Comparison of ENCODE assay signal across 19 mouse cellular contexts in genomic region chr9:44106182-44106581, GRCm38 (mm10). TPM values are rescaled to one million over a fixed set of nuclear protein-coding genes. Genes with fewer than 3 reads are reported as not detected.
A peak's percentile ranks its signal among the peaks of the same experiment; 100 is the strongest.
DNase-seq lines count a peak whose midpoint lies in the region; ATAC-seq and TF ChIP-seq lines count a peak whose summit lies in the region.
"Had no signal": no experiment of that assay in that cellular context is flagged by ENCODE, and none has a peak within 500 bp of the region (broad histone marks: within the 10 kb centered on the region; RNA-seq: fewer than 3 reads in every experiment).

No protein-coding gene starts in this region.

- WGBS in forebrain, embryonic 13.5 days, result 94% methylated on average over 6 of the region's 7 CpGs
- 91% methylated on average over 7 of the region's 7 CpGs for WGBS in forebrain, embryonic 14.5 days
- WGBS in hindbrain, embryonic 14.5 days, result 90% methylated on average over 7 of the region's 7 CpGs
- WGBS in hindbrain, embryonic 11.5 days, result 94% methylated on average over 7 of the region's 7 CpGs
- WGBS in lung, embryonic 15.5 days, result 89% methylated on average over 7 of the region's 7 CpGs
- 89% methylated on average over 7 of the region's 7 CpGs for WGBS in intestine, postnatal 0 days

- H3K27me3 ChIP-seq in forebrain, embryonic 13.5 days, result no peaks in the 10 kb centered on the region
- H3K27me3 ChIP-seq in forebrain, embryonic 14.5 days (replicated peaks; ENCODE audit: control insufficient read depth, insufficient read depth, low read length), result no peaks in the 10 kb centered on the region
- no peaks in the 10 kb centered on the region for H3K27me3 ChIP-seq in hindbrain, embryonic 14.5 days (ENCODE audit: control insufficient read depth, insufficient read depth, low read length)
- no peaks in the 10 kb centered on the region for H3K27me3 ChIP-seq in hindbrain, embryonic 11.5 days (ENCODE audit: control insufficient read depth, insufficient read depth, low read length)
- H3K27me3 ChIP-seq in lung, embryonic 15.5 days, result no peaks in the 10 kb centered on the region
- H3K27me3 ChIP-seq in intestine, postnatal 0 days (replicated peaks; ENCODE audit: control insufficient read depth, insufficient read depth, low read length), result no peaks in the 10 kb centered on the region
- H3K27me3 ChIP-seq: limb, embryonic 13.5 days had no signal

- H3K4me3 ChIP-seq in forebrain, embryonic 13.5 days, result no peak overlapping the region
- H3K4me3 ChIP-seq in forebrain, embryonic 14.5 days (ENCODE audit: low read depth, low read length), result no peak overlapping the region
- H3K4me3 ChIP-seq in hindbrain, embryonic 14.5 days (replicated peaks; ENCODE audit: low read length), result no peak overlapping the region
- no peak overlapping the region for H3K4me3 ChIP-seq in hindbrain, embryonic 11.5 days (ENCODE audit: low read depth, low read length)
- H3K4me3 ChIP-seq in lung, embryonic 15.5 days, result no peak overlapping the region
- no peak overlapping the region for H3K4me3 ChIP-seq in intestine, postnatal 0 days (ENCODE audit: low read depth, low read length)
- H3K4me3 ChIP-seq: limb, embryonic 13.5 days had no signal

- 0 out of 2 replicates have a peak overlapping the region, but pooled peaks have one; percentile 41 for H3K27ac ChIP-seq in forebrain, embryonic 13.5 days
- no peak overlapping the region for H3K27ac ChIP-seq in forebrain, embryonic 14.5 days (ENCODE audit: low read depth, low read length)
- H3K27ac ChIP-seq in hindbrain, embryonic 14.5 days, result 0 out of 2 replicates have a peak overlapping the region, but pooled peaks have one; percentile 34
- H3K27ac ChIP-seq in hindbrain, embryonic 11.5 days (ENCODE audit: low read depth, low read length), result no peak overlapping the region
- peak overlapping the region; percentile 81; the same call in 1 of the 2 replicates for H3K27ac ChIP-seq in lung, embryonic 15.5 days
- H3K27ac ChIP-seq in intestine, postnatal 0 days (ENCODE audit: low read depth, low read length), result peak overlapping the region; percentile 17; the same call in 1 of the 2 replicates
- H3K27ac ChIP-seq: liver, embryonic 14.5 days had no signal

- H3K4me1 ChIP-seq in forebrain, embryonic 13.5 days, result peaks cover 50% of the 10 kb centered on the region
- H3K4me1 ChIP-seq in forebrain, embryonic 14.5 days (ENCODE audit: control insufficient read depth, insufficient read depth, low read length), result peaks cover 22% of the 10 kb centered on the region
- H3K4me1 ChIP-seq in hindbrain, embryonic 14.5 days (replicated peaks; ENCODE audit: control insufficient read depth, insufficient read depth, low read length), result peaks cover 22% of the 10 kb centered on the region
- H3K4me1 ChIP-seq in hindbrain, embryonic 11.5 days (replicated peaks; ENCODE audit: control insufficient read depth, insufficient read depth, low read length), result peaks cover 15% of the 10 kb centered on the region
- H3K4me1 ChIP-seq in lung, embryonic 15.5 days, result peaks cover 50% of the 10 kb centered on the region
- H3K4me1 ChIP-seq in intestine, postnatal 0 days (replicated peaks; ENCODE audit: control insufficient read depth, insufficient read depth, low read length), result no peaks in the 10 kb centered on the region

- no peak for ATAC-seq in forebrain, embryonic 13.5 days
- ATAC-seq in forebrain, embryonic 14.5 days, result no peak
- no peak for ATAC-seq in hindbrain, embryonic 14.5 days (ENCODE audit: low FRiP score)
- no peak for ATAC-seq in hindbrain, embryonic 11.5 days (ENCODE audit: low FRiP score)
- no peak for ATAC-seq in lung, embryonic 15.5 days (ENCODE audit: borderline replicate concordance, extremely low read depth, low FRiP score, low TSS enrichment)
- no peak for ATAC-seq in intestine, postnatal 0 days
- ATAC-seq: inflammation-experienced regulatory T-cells, adult 6 months had no signal

- H3K4me2 ChIP-seq in forebrain, embryonic 13.5 days, result no peak overlapping the region
- H3K4me2 ChIP-seq in forebrain, embryonic 14.5 days (ENCODE audit: low read length), result no peak overlapping the region
- H3K4me2 ChIP-seq in hindbrain, embryonic 14.5 days (replicated peaks), result no peak overlapping the region
- no peak overlapping the region for H3K4me2 ChIP-seq in hindbrain, embryonic 11.5 days (replicated peaks; ENCODE audit: low read depth, low read length)
- H3K4me2 ChIP-seq in lung, embryonic 15.5 days, result no peak overlapping the region
- H3K4me2 ChIP-seq in intestine, postnatal 0 days (replicated peaks; ENCODE audit: low read depth), result no peak overlapping the region

- H3K9me3 ChIP-seq in forebrain, embryonic 13.5 days (replicated peaks), result no peaks in the 10 kb centered on the region
- H3K9me3 ChIP-seq in forebrain, embryonic 14.5 days (replicated peaks; ENCODE audit: control insufficient read depth, low read length), result no peaks in the 10 kb centered on the region
- H3K9me3 ChIP-seq in hindbrain, embryonic 14.5 days (ENCODE audit: control insufficient read depth, low read length), result no peaks in the 10 kb centered on the region
- H3K9me3 ChIP-seq in hindbrain, embryonic 11.5 days (ENCODE audit: control insufficient read depth, low read length), result no peaks in the 10 kb centered on the region
- no peaks in the 10 kb centered on the region for H3K9me3 ChIP-seq in lung, embryonic 15.5 days
- H3K9me3 ChIP-seq in intestine, postnatal 0 days (ENCODE audit: control insufficient read depth), result no peaks in the 10 kb centered on the region
- H3K9me3 ChIP-seq: limb, embryonic 13.5 days had no signal

- no peak for TF ChIP-seq CTCF in intestine, postnatal 0 days (IDR thresholded peaks at IDR 0.05; ENCODE audit: low read depth)

- H3K9ac ChIP-seq in forebrain, embryonic 13.5 days, result no peak overlapping the region
- H3K9ac ChIP-seq in forebrain, embryonic 14.5 days (ENCODE audit: low read length), result no peak overlapping the region
- H3K9ac ChIP-seq in hindbrain, embryonic 14.5 days, result no peak overlapping the region
- no peak overlapping the region for H3K9ac ChIP-seq in hindbrain, embryonic 11.5 days (ENCODE audit: low read depth, low read length)
- H3K9ac ChIP-seq in lung, embryonic 15.5 days, result no peak overlapping the region
- no peak overlapping the region for H3K9ac ChIP-seq in intestine, postnatal 0 days (ENCODE audit: low read depth, low read length)
- H3K9ac ChIP-seq: limb, embryonic 13.5 days; liver, embryonic 14.5 days had no signal

- no peak for DNase-seq in forebrain, embryonic 14.5 days (ENCODE audit: low spot score)
- no peak for DNase-seq in hindbrain, embryonic 14.5 days (ENCODE audit: low spot score)
- DNase-seq in hindbrain, embryonic 11.5 days (ENCODE audit: low spot score), result no peak
- no peak for DNase-seq in lung, postnatal 10 days
- DNase-seq in left cerebral cortex, adult 8-10 months (ENCODE audit: low spot score in 2 of 2), result no peak
- DNase-seq: adrenal gland, postnatal 25 days; cerebellum, adult 11-12 months; heart, postnatal 10 days had no signal

- H3K36me3 ChIP-seq in forebrain, embryonic 13.5 days (ENCODE audit: poor library complexity, severe bottlenecking), result peaks cover 37% of the 10 kb centered on the region
- H3K36me3 ChIP-seq in forebrain, embryonic 14.5 days (ENCODE audit: control insufficient read depth, insufficient read depth, low read length), result peaks cover 12% of the 10 kb centered on the region; the same call in 1 of the 2 replicates
- no peaks in the 10 kb centered on the region for H3K36me3 ChIP-seq in hindbrain, embryonic 14.5 days (replicated peaks; ENCODE audit: control insufficient read depth, insufficient read depth)
- no peaks in the 10 kb centered on the region for H3K36me3 ChIP-seq in hindbrain, embryonic 11.5 days (ENCODE audit: control insufficient read depth, insufficient read depth, low read length)
- H3K36me3 ChIP-seq in lung, embryonic 15.5 days, result peaks cover 16% of the 10 kb centered on the region
- peaks cover 11% of the 10 kb centered on the region; the same call in 1 of the 2 replicates for H3K36me3 ChIP-seq in intestine, postnatal 0 days (ENCODE audit: control insufficient read depth, insufficient read depth)

RNA-seq across cellular contexts. Expression of gene C1qtnf5, which starts 0.9 kb away (rescaled TPM):
- polyA plus RNA-seq in forebrain, embryonic 13.5 days (2015; fragmentation: Nextera tagmentation; extraction: Ambion mirVana), result 1.0 and 1.2 TPM in 2 replicates
- 2.6 and 3.2 TPM in 2 replicates for polyA plus RNA-seq in forebrain, embryonic 14.5 days (2014; fragmentation: Nextera tagmentation; extraction: Ambion mirVana)
- polyA plus RNA-seq in hindbrain, embryonic 14.5 days (2014; fragmentation: Nextera tagmentation; extraction: Ambion mirVana), result 7.0 and 8.0 TPM in 2 replicates
- polyA plus RNA-seq in hindbrain, embryonic 11.5 days (2014; fragmentation: Nextera tagmentation; extraction: Ambion mirVana), result 0.82 and 1.2 TPM in 2 replicates
- 6.3 and 6.5 TPM in 2 replicates for polyA plus RNA-seq in lung, embryonic 15.5 days (2015; fragmentation: Nextera tagmentation; extraction: Ambion mirVana)
- polyA plus RNA-seq in intestine, postnatal 0 days (2015; fragmentation: Nextera tagmentation; extraction: Ambion mirVana), result 5.4 and 6.0 TPM in 2 replicates
- total RNA-seq in left cerebral cortex, adult 8-10 months (2022), result 10 to 100 TPM; 24.1 to 32.7 (median 26.3) TPM
- total RNA-seq: granulocyte monocyte progenitor cell, adult 5-6 weeks; megakaryocyte-erythroid progenitor cell, adult 5-6 weeks had no signal
- polyA plus RNA-seq: inflammation-experienced regulatory T-cells, adult 6 months had no signal

RNA-seq across cellular contexts. Expression of gene Mfrp, which starts 4.7 kb away (rescaled TPM):
- polyA plus RNA-seq in forebrain, embryonic 13.5 days (2015; fragmentation: Nextera tagmentation; extraction: Ambion mirVana), result 0.06 and 0.23 TPM in 2 replicates
- polyA plus RNA-seq in forebrain, embryonic 14.5 days (2014; fragmentation: Nextera tagmentation; extraction: Ambion mirVana), result 0.31 TPM in 1 of 2 replicates, not detected in the other
- polyA plus RNA-seq in hindbrain, embryonic 14.5 days (2014; fragmentation: Nextera tagmentation; extraction: Ambion mirVana), result 0.31 and 0.41 TPM in 2 replicates
- polyA plus RNA-seq in hindbrain, embryonic 11.5 days (2014; fragmentation: Nextera tagmentation; extraction: Ambion mirVana), result 0.10 and 0.23 TPM in 2 replicates
- 0.14 and 0.28 TPM in 2 replicates for polyA plus RNA-seq in lung, embryonic 15.5 days (2015; fragmentation: Nextera tagmentation; extraction: Ambion mirVana)
- 0.05 TPM in 1 of 2 replicates, not detected in the other for polyA plus RNA-seq in intestine, postnatal 0 days (2015; fragmentation: Nextera tagmentation; extraction: Ambion mirVana)
- 1 to 10 TPM in 2 of 4 experiments, under 1 TPM in 2; 0.30 to 3.6 (median 0.95) TPM for total RNA-seq in left cerebral cortex, adult 8-10 months (2022)
- total RNA-seq: adrenal gland, postnatal 25 days; gastrocnemius, adult 8-10 months; heart, postnatal 10 days; megakaryocyte-erythroid progenitor cell, adult 5-6 weeks had no signal
- polyA plus RNA-seq: inflammation-experienced regulatory T-cells, adult 6 months; large intestine, adult 2 months; liver, embryonic 14.5 days had no signal

RNA-seq across cellular contexts. Expression of gene Gm49380, which starts 7.1 kb away (rescaled TPM):
- 0.19 TPM in 1 of 2 replicates, not detected in the other for polyA plus RNA-seq in forebrain, embryonic 13.5 days (2015; fragmentation: Nextera tagmentation; extraction: Ambion mirVana)
- 0.11 and 0.16 TPM in 2 replicates for polyA plus RNA-seq in forebrain, embryonic 14.5 days (2014; fragmentation: Nextera tagmentation; extraction: Ambion mirVana)
- 0.35 TPM in 1 of 2 replicates, not detected in the other for polyA plus RNA-seq in hindbrain, embryonic 14.5 days (2014; fragmentation: Nextera tagmentation; extraction: Ambion mirVana)
- 0.29 and 0.38 TPM in 2 replicates for polyA plus RNA-seq in hindbrain, embryonic 11.5 days (2014; fragmentation: Nextera tagmentation; extraction: Ambion mirVana)
- polyA plus RNA-seq in lung, embryonic 15.5 days (2015; fragmentation: Nextera tagmentation; extraction: Ambion mirVana), result 0.17 and 0.21 TPM in 2 replicates
- polyA plus RNA-seq in intestine, postnatal 0 days (2015; fragmentation: Nextera tagmentation; extraction: Ambion mirVana), result 0.05 TPM in 1 of 2 replicates, not detected in the other
- total RNA-seq in left cerebral cortex, adult 8-10 months (2022), result under 1 TPM in 2 of 4 experiments, not detected in 2; 0.67 to 0.78 TPM
- total RNA-seq: granulocyte monocyte progenitor cell, adult 5-6 weeks; megakaryocyte-erythroid progenitor cell, adult 5-6 weeks; midbrain, postnatal 0 days had no signal
- polyA plus RNA-seq: inflammation-experienced regulatory T-cells, adult 6 months; large intestine, adult 2 months had no signal

RNA-seq across cellular contexts. Expression of gene Rnf26, which starts 7.1 kb away (rescaled TPM):
- 45.7 and 50.1 TPM in 2 replicates for polyA plus RNA-seq in forebrain, embryonic 13.5 days (2015; fragmentation: Nextera tagmentation; extraction: Ambion mirVana)
- 31.3 and 35.1 TPM in 2 replicates for polyA plus RNA-seq in forebrain, embryonic 14.5 days (2014; fragmentation: Nextera tagmentation; extraction: Ambion mirVana)
- 30.6 and 32.7 TPM in 2 replicates for polyA plus RNA-seq in hindbrain, embryonic 14.5 days (2014; fragmentation: Nextera tagmentation; extraction: Ambion mirVana)
- polyA plus RNA-seq in hindbrain, embryonic 11.5 days (2014; fragmentation: Nextera tagmentation; extraction: Ambion mirVana), result 43.7 and 51.8 TPM in 2 replicates
- polyA plus RNA-seq in lung, embryonic 15.5 days (2015; fragmentation: Nextera tagmentation; extraction: Ambion mirVana), result 69.9 and 71.4 TPM in 2 replicates
- polyA plus RNA-seq in intestine, postnatal 0 days (2015; fragmentation: Nextera tagmentation; extraction: Ambion mirVana), result 18.4 and 18.8 TPM in 2 replicates
- 10 to 100 TPM; 26.9 to 33.4 (median 30.6) TPM for total RNA-seq in left cerebral cortex, adult 8-10 months (2022)

RNA-seq across cellular contexts. Expression of gene Mcam, which starts 28.1 kb away (rescaled TPM):
- polyA plus RNA-seq in forebrain, embryonic 13.5 days (2015; fragmentation: Nextera tagmentation; extraction: Ambion mirVana), result 15.6 and 16.7 TPM in 2 replicates
- 13.2 and 14.1 TPM in 2 replicates for polyA plus RNA-seq in forebrain, embryonic 14.5 days (2014; fragmentation: Nextera tagmentation; extraction: Ambion mirVana)
- polyA plus RNA-seq in hindbrain, embryonic 14.5 days (2014; fragmentation: Nextera tagmentation; extraction: Ambion mirVana), result 12.6 and 13.6 TPM in 2 replicates
- 13.0 and 14.3 TPM in 2 replicates for polyA plus RNA-seq in hindbrain, embryonic 11.5 days (2014; fragmentation: Nextera tagmentation; extraction: Ambion mirVana)
- polyA plus RNA-seq in lung, embryonic 15.5 days (2015; fragmentation: Nextera tagmentation; extraction: Ambion mirVana), result 86.2 and 92.9 TPM in 2 replicates
- 31.5 and 34.0 TPM in 2 replicates for polyA plus RNA-seq in intestine, postnatal 0 days (2015; fragmentation: Nextera tagmentation; extraction: Ambion mirVana)
- 10 to 100 TPM; 12.0 to 15.2 (median 13.9) TPM for total RNA-seq in left cerebral cortex, adult 8-10 months (2022)

Comparison
In these comparisons a context has a peak if more than half of its experiments do, and no peak if none do; other contexts are left out.
1. H3K27ac ChIP-seq: peak in forebrain, embryonic 13.5 days (single experiment), hindbrain, embryonic 14.5 days (single experiment), lung, embryonic 15.5 days (single experiment) and intestine, postnatal 0 days (single experiment); none in forebrain, embryonic 14.5 days (single experiment) and hindbrain, embryonic 11.5 days (single experiment).